Mouse (Mus musculus): ENCODE data around the gene Trp53i11.

GRCm38 (mm10) chr2:93142616-93143015, 44.7 kb upstream of the Trp53i11 start:
- no peak for TF ChIP-seq CTCF (IDR thresholded peaks at IDR 0.05; ENCODE audit: insufficient read depth, low read depth, low read length)
- TF ChIP-seq POLR2A (IDR thresholded peaks at IDR 0.05; ENCODE audit: insufficient read depth, low read depth, low read length): no peak

Data from olfactory bulb, adult 2 months (tissue).